Mouse (Mus musculus) urinary bladder, postnatal 4 days (tissue): ENCODE measurements at regions not wholly inside any gene's neighbourhood (a gene's known extent, or its start where the extent isn't known, plus 50 kb on each side); places are given as distances from the start of the nearest gene placed in this dataset.

Experiments used
- DNase-seq, 2 experiments: peaks; one replicate each; pipeline ENCODE4 v3.0.0; 2021 to 2022; ENCODE audit warnings: low spot score in 2 of 2

DNA sequence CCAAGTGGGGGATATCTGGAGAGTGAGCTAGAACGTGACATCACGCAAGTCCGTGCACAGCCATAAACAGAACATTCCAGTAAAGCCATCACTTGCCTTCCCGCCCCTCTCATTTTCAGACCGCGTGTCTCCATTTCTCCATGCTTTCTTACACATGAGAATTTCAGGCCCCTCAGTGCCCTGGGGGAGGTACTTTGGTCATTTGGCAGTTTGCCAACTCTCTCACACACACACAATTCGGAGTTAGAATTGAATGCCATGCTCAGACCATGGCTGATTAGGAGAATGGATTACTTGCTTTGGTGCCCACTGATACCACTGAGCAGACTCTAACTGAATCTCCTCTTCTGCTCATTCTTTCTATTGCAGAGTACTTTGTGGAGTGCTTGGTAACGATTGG is 400.7 kb upstream of the Id4 start:
- DNase-seq = no peak

GRCm38 (mm10) chr13:47862896-47863295 is 398.1 kb upstream of the Id4 start:
- DNase-seq = no peak

DNA sequence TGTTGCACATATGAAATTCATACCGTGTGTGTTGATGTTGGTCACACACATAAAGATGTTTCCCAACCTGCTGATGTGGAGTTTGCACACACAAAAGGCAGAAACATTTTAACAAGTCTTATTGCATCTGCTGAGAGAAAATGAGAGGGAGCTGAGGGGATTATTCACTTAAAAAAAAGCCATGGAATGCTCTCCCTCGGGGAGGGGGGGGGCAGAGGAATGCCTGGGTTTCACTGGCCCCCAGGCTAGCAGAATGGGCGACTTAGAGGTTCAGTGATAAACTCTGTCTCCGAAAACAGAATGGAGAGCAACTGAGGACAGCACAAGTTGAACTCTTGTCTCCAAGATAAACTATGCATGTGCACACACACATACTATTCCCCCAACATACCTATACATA is 392.4 kb upstream of the Id4 start:
- DNase-seq = no peak

DNA sequence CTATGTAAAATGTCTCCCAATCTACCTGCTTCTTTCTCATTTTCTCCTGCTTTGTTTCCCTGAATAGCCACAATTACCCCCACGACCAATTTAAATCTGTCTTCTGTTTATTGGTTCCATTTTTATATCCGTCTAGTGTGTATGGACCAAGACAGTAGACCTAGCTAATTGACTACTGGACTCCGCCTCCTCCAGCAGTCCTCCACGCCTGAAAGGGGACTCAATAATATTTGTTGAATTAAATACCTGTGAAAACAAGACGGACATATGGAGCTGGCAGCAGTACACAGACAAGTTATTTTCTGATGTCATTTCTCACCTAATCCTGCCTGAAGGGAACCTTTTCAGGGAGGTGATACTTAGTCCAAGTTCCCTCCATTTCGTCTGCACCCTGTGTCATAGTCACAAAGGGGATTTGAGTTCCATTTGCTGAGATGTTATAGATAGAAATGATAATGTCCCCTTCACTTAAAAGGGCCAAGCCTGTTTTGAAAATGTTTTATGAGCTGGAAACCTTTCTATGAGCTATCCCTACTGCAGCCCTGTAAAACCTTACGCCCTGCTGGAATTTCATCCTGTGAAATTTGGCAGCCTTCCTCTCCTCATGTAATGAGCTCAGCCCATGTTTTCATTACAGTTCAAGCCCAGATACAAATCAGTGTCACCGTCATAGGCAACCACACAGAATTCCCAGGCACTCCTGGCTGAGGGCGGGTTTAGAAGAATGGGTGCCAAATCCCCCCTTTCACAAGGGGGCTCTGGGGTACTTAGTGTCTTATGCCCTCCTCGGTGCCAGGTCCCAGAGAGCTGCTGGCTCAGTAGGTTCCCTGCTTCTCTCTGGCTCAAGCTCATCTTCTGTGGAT is 391.1 kb upstream of the Id4 start:
- DNase-seq = no peak

DNA sequence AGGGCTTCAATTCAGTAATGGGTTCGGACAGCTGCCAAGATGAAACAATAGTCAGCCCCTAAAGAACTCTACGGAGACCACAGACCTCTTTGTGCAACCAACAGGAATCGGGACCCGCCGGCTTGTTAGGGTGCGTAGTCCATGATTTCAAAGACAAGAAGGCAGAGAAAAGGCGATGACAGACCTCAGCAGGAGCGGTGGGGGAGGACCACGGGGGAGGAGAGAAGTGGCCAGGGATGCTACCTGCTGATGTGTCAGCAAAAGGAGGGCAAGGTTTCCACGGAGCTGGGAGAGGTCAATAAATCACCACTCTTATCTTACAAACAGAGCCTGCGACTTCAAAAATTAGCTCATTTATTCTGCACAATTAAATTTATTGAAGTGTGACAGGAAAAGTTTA is 388.4 kb upstream of the Id4 start:
- DNase-seq = no peak

- no peak for DNase-seq
Measured at GRCm38 (mm10) chr13:47892569-47892968, 368.5 kb upstream of the Id4 start.

DNA sequence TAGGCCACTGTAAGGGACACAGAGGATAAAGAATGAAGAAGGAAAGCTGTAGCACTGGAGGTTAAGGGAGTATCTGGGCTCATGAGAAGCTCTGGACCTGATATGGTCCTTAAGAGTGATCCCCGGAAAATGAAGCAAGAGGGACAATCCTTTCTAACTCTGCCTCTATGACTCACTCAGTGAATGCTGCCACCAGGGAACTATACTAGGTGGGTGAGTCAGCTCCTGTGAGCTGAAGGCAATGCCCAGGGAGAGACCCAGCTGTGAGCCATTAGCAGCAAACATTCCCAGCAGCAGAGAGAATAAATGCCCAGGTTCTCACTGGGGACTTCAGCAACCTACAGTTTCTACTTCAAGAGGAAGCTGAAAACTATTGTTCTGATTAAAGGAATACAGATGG is 366.7 kb upstream of the Id4 start:
- DNase-seq = no peak

DNA sequence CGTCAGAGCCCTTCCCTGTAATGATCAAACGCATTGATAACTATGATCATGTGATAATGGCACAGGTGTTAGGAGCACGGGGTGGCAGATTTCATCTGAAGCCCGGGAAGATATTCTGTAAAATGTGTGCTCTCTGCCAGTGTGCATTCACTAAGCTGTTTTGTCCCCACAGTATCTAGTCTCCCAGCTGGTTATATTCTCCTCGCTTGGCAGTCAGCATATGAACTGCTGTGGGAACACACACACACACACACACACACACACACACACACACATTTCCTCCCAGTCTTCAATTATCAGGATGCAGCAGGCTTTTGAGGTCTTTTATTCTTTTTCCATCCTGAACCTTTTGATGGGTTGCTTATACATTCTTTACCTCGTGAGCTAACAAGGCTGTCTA is 365.8 kb upstream of the Id4 start:
- DNase-seq = no peak

DNA sequence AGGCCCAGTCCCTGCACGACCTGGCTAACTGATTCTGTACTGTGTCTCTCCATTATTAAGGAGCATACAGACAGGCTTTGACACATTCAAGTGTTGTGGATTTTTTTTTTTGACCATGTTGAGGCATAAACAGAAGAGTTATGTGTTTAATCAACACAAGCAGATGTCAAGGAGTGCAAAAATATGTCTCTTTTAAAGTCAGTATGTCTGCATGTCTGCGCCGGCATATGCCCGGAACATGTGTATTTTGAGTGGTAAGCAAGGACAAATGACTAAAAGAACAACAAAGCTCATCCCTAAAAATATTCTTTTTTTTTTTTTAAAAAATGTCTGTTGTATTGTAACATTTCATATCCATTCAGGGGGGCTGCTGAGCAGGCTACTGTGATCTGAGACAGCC is 364.4 kb upstream of the Id4 start:
- DNase-seq = no peak

GRCm38 (mm10) chr13:47909851-47910530 is 351.0 kb upstream of the Id4 start:
- no peak for DNase-seq

- no peak for DNase-seq
Measured at GRCm38 (mm10) chr13:47910531-47910910, 350.5 kb upstream of the Id4 start.

DNA sequence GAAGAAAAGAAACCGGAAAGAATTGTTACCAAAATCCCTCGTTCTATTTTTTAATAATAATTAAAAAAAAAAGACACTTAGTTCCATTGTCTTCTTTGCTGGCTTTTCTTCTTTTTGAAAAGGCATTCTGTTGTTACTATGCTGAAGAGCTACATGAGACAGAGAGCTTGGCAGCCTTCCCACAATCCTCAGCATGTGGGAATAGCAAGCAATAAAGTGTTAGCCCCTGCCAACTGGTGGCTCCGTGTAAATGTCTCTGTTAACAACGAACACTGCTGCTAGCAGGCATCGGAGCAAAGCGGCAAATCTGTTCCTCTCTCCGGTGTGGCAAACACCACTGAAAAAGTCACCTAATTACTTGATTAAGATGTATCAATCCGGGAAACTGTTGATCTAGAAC is 344.6 kb upstream of the Id4 start:
- no peak for DNase-seq

- no peak for DNase-seq
Measured at GRCm38 (mm10) chr13:47917370-47917769, 343.7 kb upstream of the Id4 start.

GRCm38 (mm10) chr13:47921044-47921443 is 340.0 kb upstream of the Id4 start:
- DNase-seq = no peak

GRCm38 (mm10) chr13:47940696-47941095 is 320.3 kb upstream of the Id4 start:
- DNase-seq = no peak

DNA sequence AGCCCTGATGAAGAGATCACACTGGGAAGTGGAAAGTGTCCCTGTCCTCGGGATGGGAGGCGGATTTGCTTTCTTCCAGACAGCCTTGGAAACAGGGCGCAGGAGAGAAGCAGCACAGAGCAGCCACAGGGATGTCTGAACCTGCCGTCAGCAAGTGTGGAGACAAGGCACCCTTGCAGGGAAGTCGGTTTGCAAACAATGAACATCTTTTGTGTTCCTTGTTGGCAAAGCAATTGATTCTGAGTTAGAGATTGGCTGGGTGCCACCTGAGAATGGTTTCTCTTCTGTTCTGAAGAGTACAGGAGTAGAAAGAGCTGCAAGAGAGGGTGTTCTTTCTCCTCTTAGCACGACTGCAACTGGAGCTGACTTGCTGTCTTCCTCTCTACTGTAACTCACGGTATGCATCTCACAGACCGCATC is 318.6 kb upstream of the Id4 start:
- no peak for DNase-seq

DNA sequence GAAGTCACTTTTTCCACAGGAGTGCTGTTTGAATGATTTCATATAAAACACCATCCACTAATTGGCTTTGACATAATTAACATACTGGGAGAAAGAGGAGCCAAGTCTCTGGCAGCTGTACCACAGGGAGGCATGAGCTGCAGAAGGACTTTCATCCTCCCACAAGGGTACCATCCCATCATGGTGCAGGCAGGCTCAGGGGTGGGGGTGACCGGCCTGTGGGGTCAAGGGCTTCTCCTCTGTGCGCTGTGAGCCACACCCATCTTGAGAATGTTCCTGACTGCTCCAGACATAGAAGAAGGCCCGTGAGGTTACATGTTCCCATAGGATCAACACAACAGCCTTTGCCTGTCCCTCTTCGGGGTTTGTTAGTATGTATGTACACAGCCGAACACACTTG is 317.4 kb upstream of the Id4 start:
- DNase-seq = no peak

- DNase-seq = no peak
Measured at GRCm38 (mm10) chr13:47948098-47948865, 312.7 kb upstream of the Id4 start.

GRCm38 (mm10) chr13:47950456-47950855 is 310.6 kb upstream of the Id4 start:
- DNase-seq = no peak

DNA sequence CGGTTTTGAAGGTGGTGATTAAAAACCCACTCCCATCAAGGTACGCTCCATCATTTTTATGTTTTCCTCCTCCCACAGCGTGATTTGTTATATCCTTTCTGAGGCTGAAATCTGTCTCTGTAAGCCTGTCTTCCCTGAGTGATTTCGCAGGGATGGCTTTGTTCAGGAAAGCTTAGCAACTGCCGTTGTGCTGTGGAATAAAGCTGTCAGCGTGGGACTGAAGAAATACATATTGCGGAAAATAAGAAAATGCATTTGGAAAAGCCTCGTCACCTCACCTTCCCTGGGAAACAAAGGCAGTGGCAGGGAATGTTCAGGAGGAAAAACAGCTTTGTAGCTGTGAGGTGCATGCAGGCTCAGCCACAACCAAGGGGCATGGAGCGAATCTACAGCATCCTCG is 310.0 kb upstream of the Id4 start:
- no peak for DNase-seq

DNA sequence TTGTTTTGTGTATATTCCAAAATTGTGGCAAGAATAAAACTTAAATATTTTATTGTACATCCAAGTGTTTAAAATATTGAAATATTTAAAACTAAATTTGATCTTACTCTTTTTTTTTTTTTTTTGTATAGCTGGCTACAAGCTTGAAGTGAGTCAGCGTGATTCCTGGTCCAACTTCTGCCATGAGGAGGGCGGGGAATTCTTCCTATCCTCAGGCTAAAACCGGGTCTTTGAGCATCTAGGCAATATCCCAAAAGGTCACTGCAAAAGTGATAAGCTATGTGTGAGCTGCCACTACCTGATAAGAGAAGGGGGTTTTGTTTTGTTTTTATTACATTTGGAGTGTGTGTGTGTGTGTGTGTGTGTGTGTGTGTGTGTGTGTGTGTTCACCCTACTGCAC is 308.1 kb upstream of the Id4 start:
- no peak for DNase-seq

GRCm38 (mm10) chr13:47953776-47954175 is 307.3 kb upstream of the Id4 start:
- no peak for DNase-seq

DNA sequence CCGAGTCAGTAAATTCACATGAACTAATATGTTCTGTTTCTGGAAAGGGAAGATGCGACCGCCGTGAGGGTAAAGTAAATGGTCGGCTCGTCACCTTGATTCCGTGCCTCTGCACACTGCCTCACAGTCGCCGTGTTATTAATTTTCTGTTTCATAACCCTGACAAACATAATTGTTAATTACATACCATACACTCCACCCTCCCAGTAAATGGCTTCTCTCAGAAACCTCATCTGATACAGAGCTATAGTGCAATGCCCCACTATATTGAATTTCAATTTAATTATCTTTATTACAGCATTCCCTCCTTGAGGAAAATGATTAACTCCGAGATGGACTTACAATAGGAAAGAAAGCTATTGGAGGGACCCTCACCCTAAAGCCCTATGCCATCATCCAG is 305.5 kb upstream of the Id4 start:
- DNase-seq = no peak
